Mouse (Mus musculus): ENCODE results near the gene Gpr89.

The Gpr89 gene

GRCm38 (mm10) chr3:96870270-96870669 is 34.9 kb downstream of the Gpr89 start:
- DNase-seq (ENCODE audit: low spot score in 2 of 2): no peak

GRCm38 (mm10) chr3:96869091-96869490 is 36.1 kb downstream of the Gpr89 start:
- no peak for DNase-seq (ENCODE audit: low spot score in 2 of 2)

GRCm38 (mm10) chr3:96868566-96868965 is 36.6 kb downstream of the Gpr89 start:
- no peak for DNase-seq (ENCODE audit: low spot score in 2 of 2)

- DNase-seq (ENCODE audit: low spot score in 2 of 2): no peak
Measured at GRCm38 (mm10) chr3:96867863-96868262, 37.3 kb downstream of the Gpr89 start.

GRCm38 (mm10) chr3:96860498-96860897 is 44.6 kb downstream of the Gpr89 start:
- peak in 1 of 2 experiments; percentile 7 for DNase-seq (ENCODE audit: low spot score in 2 of 2)

GRCm38 (mm10) chr3:96855833-96856232 is 49.3 kb downstream of the Gpr89 start:
- peak in 1 of 2 experiments; percentile 4 for DNase-seq (ENCODE audit: low spot score in 2 of 2)

GRCm38 (mm10) chr3:96854376-96854775 is 50.8 kb downstream of the Gpr89 start:
- peak in 1 of 2 experiments; percentile 6 for DNase-seq (ENCODE audit: low spot score in 2 of 2)

- DNase-seq (ENCODE audit: low spot score in 2 of 2): peak in 1 of 2 experiments; percentile 3
Measured at GRCm38 (mm10) chr3:96852561-96852960, 52.6 kb downstream of the Gpr89 start.

- DNase-seq (ENCODE audit: low spot score in 2 of 2): peak in 1 of 2 experiments; percentile 8
Measured at GRCm38 (mm10) chr3:96849168-96849727, 55.9 kb downstream of the Gpr89 start.

- DNase-seq (ENCODE audit: low spot score in 2 of 2): peak in 1 of 2 experiments; percentile 5
Measured at GRCm38 (mm10) chr3:96848470-96848869, 56.7 kb downstream of the Gpr89 start.

- DNase-seq (ENCODE audit: low spot score in 2 of 2): peak in 1 of 2 experiments; percentile 15
Measured at GRCm38 (mm10) chr3:96847661-96848060, 57.5 kb downstream of the Gpr89 start.

GRCm38 (mm10) chr3:96846985-96847384 is 58.2 kb downstream of the Gpr89 start:
- peak in 1 of 2 experiments; percentile 10 for DNase-seq (ENCODE audit: low spot score in 2 of 2)

- peak in 1 of 2 experiments; percentile 10 for DNase-seq (ENCODE audit: low spot score in 2 of 2)
Measured at GRCm38 (mm10) chr3:96845806-96846205, 59.3 kb downstream of the Gpr89 start.

GRCm38 (mm10) chr3:96845191-96845590 is 60.0 kb downstream of the Gpr89 start:
- DNase-seq (ENCODE audit: low spot score in 2 of 2): peak in 1 of 2 experiments; percentile 7

- no peak for DNase-seq (ENCODE audit: low spot score in 2 of 2)
Measured at GRCm38 (mm10) chr3:96838996-96839645, 66.0 kb downstream of the Gpr89 start.

GRCm38 (mm10) chr3:96836414-96836813 is 68.7 kb downstream of the Gpr89 start:
- DNase-seq (ENCODE audit: low spot score in 2 of 2): no peak

GRCm38 (mm10) chr3:96834587-96835348 is 70.4 kb downstream of the Gpr89 start:
- DNase-seq (ENCODE audit: low spot score in 2 of 2): no peak

GRCm38 (mm10) chr3:96832930-96833329 is 72.2 kb downstream of the Gpr89 start:
- no peak for DNase-seq (ENCODE audit: low spot score in 2 of 2)

- DNase-seq (ENCODE audit: low spot score in 2 of 2): no peak
Measured at GRCm38 (mm10) chr3:96829856-96830255, 75.3 kb downstream of the Gpr89 start.

- no peak for DNase-seq (ENCODE audit: low spot score in 2 of 2)
Measured at GRCm38 (mm10) chr3:96828984-96829383, 76.2 kb downstream of the Gpr89 start, which contains the start of the genes Pdzk1 and Cd160. Gene Pdzk1, plus strand, starts transcription at chr3:96829284. Gene Cd160, minus strand, starts transcription at chr3:96829351.

GRCm38 (mm10) chr3:96828308-96828864 is 76.8 kb downstream of the Gpr89 start:
- DNase-seq (ENCODE audit: low spot score in 2 of 2): no peak

- no peak for DNase-seq (ENCODE audit: low spot score in 2 of 2)
Measured at GRCm38 (mm10) chr3:96825261-96825660, 79.9 kb downstream of the Gpr89 start.
